Mouse (Mus musculus) lung, embryonic 14.5 days (tissue): ENCODE measurements at regions not wholly inside any gene's neighbourhood (a gene's known extent, or its start where the extent isn't known, plus 50 kb on each side); places are given as distances from the start of the nearest gene placed in this dataset.

Experiments used
- ATAC-seq: fragments of 200-750 bp; cut with Nextera tagmentation; 2 replicates; pipeline ENCODE4 v1.8.0; 2017; ENCODE audit warnings: mild to moderate bottlenecking, moderate TSS enrichment, moderate library complexity; ENCODE audit not compliant: insufficient read depth
- DNase-seq: peaks from one replicate; pipeline ENCODE4 v3.0.0-alpha.2; 2015
- H3K27ac ChIP-seq: fragments of 300-500 bp; sonication (generic); 2 replicates; pipeline ENCODE4 v1.5.1; 2014; ENCODE audit warnings: low read depth, mild to moderate bottlenecking, moderate library complexity
- H3K27me3 ChIP-seq: fragments of 300-500 bp; sonication (generic); 2 replicates; pipeline ENCODE4 v1.6.1; 2014; ENCODE audit warnings: low read length, control low read depth; ENCODE audit not compliant: insufficient read depth
- H3K36me3 ChIP-seq: fragments of 300-500 bp; sonication (generic); 2 replicates; pipeline ENCODE4 v1.6.1; 2014; ENCODE audit warnings: control low read depth; ENCODE audit not compliant: insufficient read depth
- H3K4me1 ChIP-seq: fragments of 300-500 bp; sonication (generic); 2 replicates; pipeline ENCODE4 v1.6.1; 2014; ENCODE audit warnings: antibody characterized with exemption, control low read depth; ENCODE audit not compliant: insufficient read depth
- H3K4me2 ChIP-seq: fragments of 300-500 bp; sonication (generic); 2 replicates; pipeline ENCODE4 v1.6.1; 2014; ENCODE audit warnings: mild to moderate bottlenecking
- H3K4me3 ChIP-seq: fragments of 300-500 bp; sonication (generic); 2 replicates; pipeline ENCODE4 v1.5.1; 2014; ENCODE audit warnings: low read depth, low read length
- H3K9ac ChIP-seq: fragments of 300-500 bp; sonication (generic); 2 replicates; pipeline ENCODE4 v1.6.1; 2014
- H3K9me3 ChIP-seq: fragments of 300-500 bp; sonication (generic); 2 replicates; pipeline ENCODE4 v1.6.1; 2016; ENCODE audit warnings: low read depth, low read length, control low read depth
- CTCF ChIP-seq: IDR thresholded peaks from 2 replicates; pipeline ENCODE4 v1.5.1; 2016; ENCODE audit warnings: antibody characterized with exemption, low read depth
- WGBS: fragments of 180-500 bp; shearing (Covaris S2); extraction: QIAGEN DNeasy Blood & Tissue Kit; methylation state at CpG from one replicate; pipeline ENCODE4 v1.1.7; 2014; 5-methylcytosine and 5-hydroxymethylcytosine counted together

DNA sequence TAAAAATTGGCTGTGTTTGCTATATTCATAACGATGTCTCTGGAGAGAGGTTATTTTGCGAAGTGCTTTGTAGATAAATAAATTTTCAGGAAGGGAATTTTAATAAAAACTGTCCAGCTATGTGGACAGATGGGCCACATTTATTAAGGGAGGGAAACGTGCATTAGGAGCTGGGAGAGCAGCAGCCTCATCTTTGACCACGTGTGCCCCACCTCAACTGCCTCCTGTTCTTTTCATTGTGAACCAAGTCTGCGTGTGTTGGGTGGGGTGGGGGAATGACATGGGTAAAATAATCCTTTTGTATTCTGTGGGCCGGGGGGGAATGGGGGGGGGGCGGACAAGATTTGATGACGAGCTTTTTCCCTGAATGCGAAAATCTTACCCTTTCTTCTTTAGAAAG lies 152.6 kb downstream of the Otol1 start:
- ATAC-seq = no peak
- no peak for TF ChIP-seq CTCF

DNA sequence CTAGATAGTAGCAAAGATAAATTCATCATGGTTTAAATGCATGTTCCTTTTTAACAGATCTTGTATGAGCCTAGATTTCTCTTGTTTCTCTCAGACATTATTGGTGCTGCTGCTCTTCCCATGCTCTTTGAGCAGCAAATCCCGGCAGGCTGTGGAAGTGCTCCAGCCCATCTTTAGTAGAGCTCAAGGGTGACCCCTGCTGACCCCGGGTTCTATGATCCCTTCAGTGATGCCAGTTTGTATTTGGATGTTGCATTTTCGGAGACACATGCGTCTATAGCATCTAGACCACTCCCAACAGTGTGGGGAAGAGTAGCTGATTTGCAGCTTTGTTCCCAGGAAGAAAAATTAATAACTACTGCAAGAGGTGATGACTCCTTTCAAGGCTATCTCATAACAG lies 164.3 kb downstream of the Otol1 start:
- no peak overlapping the region for H3K4me2 ChIP-seq
- no peak for ATAC-seq
- WGBS = 56% methylated on average over 4 of the region's 4 CpGs
- DNase-seq = no peak
- no peak overlapping the region for H3K27ac ChIP-seq
- H3K9me3 ChIP-seq = no peaks in the 10 kb centered on the region
- no peaks in the 10 kb centered on the region for H3K27me3 ChIP-seq
- no peaks in the 10 kb centered on the region for H3K36me3 ChIP-seq
- no peak overlapping the region for H3K9ac ChIP-seq
- H3K4me3 ChIP-seq = no peak overlapping the region
- H3K4me1 ChIP-seq = no peaks in the 10 kb centered on the region
- no peak for TF ChIP-seq CTCF

More for the DNA sequence above, 152.6 kb downstream of the Otol1 start:
- no peaks in the 10 kb centered on the region for H3K27me3 ChIP-seq
- no peaks in the 10 kb centered on the region for H3K36me3 ChIP-seq
- H3K9ac ChIP-seq = no peak overlapping the region
- H3K4me2 ChIP-seq = no peak overlapping the region
- no peak overlapping the region for H3K27ac ChIP-seq
- WGBS = 70% methylated on average over 9 of the region's 9 CpGs
- H3K4me1 ChIP-seq = no peaks in the 10 kb centered on the region
- no peaks in the 10 kb centered on the region for H3K9me3 ChIP-seq
- H3K4me3 ChIP-seq = no peak overlapping the region
- no peak for DNase-seq

DNA sequence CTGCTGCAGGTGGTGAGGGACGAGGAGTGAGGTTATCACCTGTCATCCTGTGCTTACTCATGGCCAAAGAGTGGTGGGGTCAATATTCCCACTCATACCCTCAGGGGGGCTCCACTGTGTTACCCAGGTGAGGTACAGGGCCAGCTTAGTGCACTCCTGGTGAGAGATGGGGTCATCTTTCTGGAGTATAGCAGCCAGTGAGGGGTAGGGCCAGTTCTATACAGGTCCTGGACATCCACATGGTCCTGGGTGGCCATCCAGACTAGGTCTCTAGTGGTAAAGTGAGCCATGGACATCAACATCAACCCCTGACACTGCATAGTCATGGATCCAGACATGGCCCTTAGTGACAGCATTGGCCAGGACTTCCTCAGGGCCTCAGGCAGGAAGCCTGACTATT lies 169.0 kb downstream of the Otol1 start:
- Histone ChIP-seq H3K4me2 (no peak overlapping the region), H3K4me1 (no peaks in the 10 kb centered on the region), H3K36me3 (no peaks in the 10 kb centered on the region), H3K27me3 (no peaks in the 10 kb centered on the region), H3K4me3 (no peak overlapping the region), H3K9ac (no peak overlapping the region), H3K9me3 (no peaks in the 10 kb centered on the region), H3K27ac (no peak overlapping the region)
- ATAC-seq (no peak), DNase-seq (no peak)
- 58% methylated on average over 1 of the region's 1 CpGs for WGBS
- no peak for TF ChIP-seq CTCF

DNA sequence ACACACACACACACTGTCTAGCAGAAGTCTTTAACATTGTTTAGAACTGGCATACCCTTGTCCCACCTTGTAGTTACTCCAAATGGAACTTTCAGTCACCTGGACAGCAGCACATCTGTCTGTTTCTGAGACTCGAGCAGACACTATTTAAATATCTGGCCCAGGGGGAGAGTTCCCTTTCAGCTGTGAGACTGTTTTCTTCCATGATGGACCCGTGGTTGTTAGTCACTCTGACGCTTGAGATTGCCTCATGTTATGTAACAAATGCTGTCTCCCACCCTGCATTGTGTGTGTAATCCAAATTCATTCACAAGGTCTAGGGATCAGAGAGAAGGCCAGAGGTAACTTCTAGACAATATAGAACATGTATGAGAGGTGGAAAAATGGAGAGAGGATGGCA lies 174.2 kb downstream of the Otol1 start:
- Histone ChIP-seq H3K27ac (no peak overlapping the region), H3K9ac (no peak overlapping the region), H3K4me2 (no peak overlapping the region), H3K9me3 (no peaks in the 10 kb centered on the region), H3K4me3 (no peak overlapping the region), H3K27me3 (no peaks in the 10 kb centered on the region), H3K36me3 (no peaks in the 10 kb centered on the region), H3K4me1 (no peaks in the 10 kb centered on the region)
- no peak for TF ChIP-seq CTCF
- WGBS = 59% methylated on average over 3 of the region's 3 CpGs
- DNase-seq = no peak
- no peak for ATAC-seq

DNA sequence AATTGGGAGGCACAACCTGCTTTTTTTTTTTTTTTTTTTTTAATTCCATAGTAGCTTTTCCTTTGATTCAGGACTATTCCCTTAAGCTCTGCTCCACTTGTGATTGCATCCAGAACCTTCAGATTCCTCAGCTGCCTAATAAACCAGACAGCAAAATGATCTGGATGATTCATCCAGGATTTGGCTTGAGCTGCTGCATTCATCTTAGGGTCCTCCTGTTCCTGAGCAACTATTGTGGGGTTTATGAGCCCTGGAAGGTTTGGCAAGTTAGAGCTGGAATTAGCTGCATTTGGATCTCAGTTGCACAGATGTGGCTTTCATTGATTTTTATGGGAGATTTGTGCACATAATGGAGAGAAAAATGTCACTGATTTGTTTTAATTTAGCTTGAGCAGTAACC lies 183.3 kb downstream of the Otol1 start:
- Histone ChIP-seq H3K9ac (no peak overlapping the region), H3K4me2 (no peak overlapping the region), H3K36me3 (no peaks in the 10 kb centered on the region), H3K9me3 (no peaks in the 10 kb centered on the region), H3K27me3 (no peaks in the 10 kb centered on the region), H3K27ac (no peak overlapping the region), H3K4me1 (no peaks in the 10 kb centered on the region), H3K4me3 (no peak overlapping the region)
- no peak for DNase-seq
- ATAC-seq = no peak
- TF ChIP-seq CTCF = no peak

DNA sequence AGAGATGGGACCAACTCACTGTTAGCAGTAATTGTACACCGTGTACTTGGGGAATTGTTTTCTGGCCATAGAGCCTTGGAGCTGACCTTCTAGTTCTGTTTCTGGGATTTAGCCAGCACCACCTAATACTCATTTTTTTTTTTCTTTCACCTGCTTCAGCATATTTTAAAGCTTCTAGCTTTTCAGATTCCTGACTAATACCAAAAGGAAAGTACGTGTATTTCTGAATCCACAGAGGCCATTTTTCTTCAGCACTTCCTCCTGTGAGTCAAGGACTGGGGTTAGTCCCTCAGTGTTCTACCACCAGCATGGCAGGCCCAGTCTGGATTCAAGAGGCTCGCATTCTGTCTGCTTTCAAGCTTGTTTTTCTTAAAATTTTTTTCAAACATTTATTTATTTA lies 189.3 kb downstream of the Otol1 start:
- Histone ChIP-seq H3K4me2 (no peak overlapping the region), H3K4me3 (no peak overlapping the region), H3K4me1 (no peaks in the 10 kb centered on the region), H3K27ac (no peak overlapping the region), H3K36me3 (no peaks in the 10 kb centered on the region), H3K9ac (no peak overlapping the region), H3K9me3 (no peaks in the 10 kb centered on the region), H3K27me3 (no peaks in the 10 kb centered on the region)
- DNase-seq (no peak), ATAC-seq (no peak)
- TF ChIP-seq CTCF = no peak
- WGBS = 80% methylated on average over 3 of the region's 3 CpGs

DNA sequence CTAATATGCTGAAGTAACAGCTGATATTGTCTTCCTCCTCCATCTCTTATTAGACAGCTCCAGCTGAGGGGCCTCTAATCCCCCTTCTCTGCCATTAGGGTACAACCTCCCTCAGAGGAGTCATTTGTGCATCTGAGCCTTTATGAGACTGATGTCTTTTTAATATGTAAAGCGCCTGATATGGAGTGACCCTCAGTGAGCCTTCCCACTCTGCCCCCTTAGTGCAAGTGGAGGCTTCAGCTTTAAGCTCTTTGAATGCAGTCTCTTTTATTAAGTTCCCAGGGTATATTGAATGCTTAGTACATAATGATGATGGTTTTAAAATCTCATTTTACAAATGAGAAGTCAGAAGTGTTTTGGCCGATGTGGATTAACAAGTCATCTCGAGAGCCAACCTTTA lies 191.5 kb downstream of the Otol1 start:
- H3K36me3 ChIP-seq = no peaks in the 10 kb centered on the region
- H3K4me3 ChIP-seq = no peak overlapping the region
- no peak for ATAC-seq
- no peak overlapping the region for H3K4me2 ChIP-seq
- no peaks in the 10 kb centered on the region for H3K27me3 ChIP-seq
- H3K4me1 ChIP-seq = no peaks in the 10 kb centered on the region
- DNase-seq = no peak
- WGBS = 70% methylated on average over 3 of the region's 3 CpGs
- no peak for TF ChIP-seq CTCF
- H3K9ac ChIP-seq = no peak overlapping the region
- no peaks in the 10 kb centered on the region for H3K9me3 ChIP-seq
- no peak overlapping the region for H3K27ac ChIP-seq

DNA sequence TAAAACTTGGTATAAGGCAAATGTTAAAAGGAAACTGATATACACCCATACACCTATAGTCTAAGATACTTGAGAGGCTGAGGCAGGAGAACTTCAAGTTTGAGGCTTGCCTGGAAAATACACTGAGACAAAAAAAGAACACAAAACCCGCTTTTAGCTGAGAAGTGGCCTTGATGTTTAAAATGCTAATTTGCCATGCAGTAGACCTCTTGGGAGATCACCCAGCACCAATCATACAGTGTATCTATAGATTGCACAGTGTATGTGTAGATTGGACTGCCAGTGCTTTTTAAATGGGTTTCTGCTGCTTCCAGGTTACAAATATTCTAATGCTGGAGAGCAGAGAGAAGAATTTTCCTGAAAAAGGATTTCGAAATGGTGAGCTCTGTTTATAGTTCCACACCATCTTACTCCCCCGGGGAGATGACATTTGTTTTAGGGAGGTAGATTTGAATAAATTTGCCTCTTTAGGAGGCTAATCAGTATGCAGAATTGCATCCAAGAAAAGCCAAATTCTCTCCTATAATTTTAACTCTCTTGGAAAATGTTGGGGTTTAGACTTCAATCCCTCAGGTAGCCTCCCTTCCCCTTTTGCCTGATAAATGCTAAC lies 194.0 kb downstream of the Otol1 start:
- DNase-seq (no peak), ATAC-seq (no peak)
- 69% methylated on average over 3 of the region's 3 CpGs for WGBS
- H3K27me3 ChIP-seq = no peaks in the 10 kb centered on the region
- no peak overlapping the region for H3K4me3 ChIP-seq
- H3K4me2 ChIP-seq = no peak overlapping the region
- no peaks in the 10 kb centered on the region for H3K9me3 ChIP-seq
- H3K4me1 ChIP-seq = no peaks in the 10 kb centered on the region
- no peak for TF ChIP-seq CTCF
- no peaks in the 10 kb centered on the region for H3K36me3 ChIP-seq
- no peak overlapping the region for H3K27ac ChIP-seq
- H3K9ac ChIP-seq = no peak overlapping the region
